Mouse (Mus musculus) B cell, adult 2 months (primary cell): ENCODE measurements at regions not wholly inside any gene's neighbourhood (a gene's known extent, or its start where the extent isn't known, plus 50 kb on each side); places are given as distances from the start of the nearest gene placed in this dataset.

Experiments
- DNase-seq, 2 experiments: peaks; one replicate each; pipeline ENCODE4 v3.0.0; 2022

DNA sequence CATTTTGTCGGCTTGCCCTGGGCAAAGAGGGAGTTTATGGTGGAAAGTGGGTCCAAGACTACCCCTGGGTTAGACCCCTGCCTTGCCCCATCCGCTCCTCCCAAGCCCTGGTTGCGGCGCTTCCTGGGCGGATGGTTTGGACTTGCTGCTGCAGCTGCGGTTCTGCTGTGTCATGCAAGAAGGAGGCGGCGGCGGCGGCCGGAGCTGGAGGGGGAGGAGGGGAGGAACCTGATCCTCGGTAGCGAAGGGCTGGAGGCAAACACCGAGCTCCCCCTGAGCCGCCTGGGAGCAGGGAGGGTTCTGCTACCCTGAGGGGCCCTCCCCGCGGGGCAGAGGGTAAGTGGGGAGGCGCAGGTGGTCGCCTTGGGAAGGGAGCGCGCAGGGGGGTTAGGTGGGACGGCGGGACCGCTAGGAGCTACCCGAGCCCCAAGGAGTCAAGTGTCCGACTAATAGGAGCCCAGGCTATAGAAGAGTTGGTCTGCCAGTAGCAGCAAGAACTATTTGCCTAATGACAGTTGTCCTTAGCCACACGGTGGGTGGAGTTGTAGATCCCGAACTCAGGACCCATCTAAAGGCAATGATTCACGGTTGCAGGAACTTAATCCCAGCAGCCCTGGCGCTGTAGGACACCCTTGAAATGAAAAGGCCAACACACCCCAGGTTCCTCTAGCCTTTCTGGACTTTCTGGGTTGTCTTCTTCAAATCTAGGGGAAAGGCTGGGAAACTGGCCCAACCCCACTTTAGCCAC lies 178.2 kb upstream of the Mkln1 start:
- peak; percentile 49 for DNase-seq

DNA sequence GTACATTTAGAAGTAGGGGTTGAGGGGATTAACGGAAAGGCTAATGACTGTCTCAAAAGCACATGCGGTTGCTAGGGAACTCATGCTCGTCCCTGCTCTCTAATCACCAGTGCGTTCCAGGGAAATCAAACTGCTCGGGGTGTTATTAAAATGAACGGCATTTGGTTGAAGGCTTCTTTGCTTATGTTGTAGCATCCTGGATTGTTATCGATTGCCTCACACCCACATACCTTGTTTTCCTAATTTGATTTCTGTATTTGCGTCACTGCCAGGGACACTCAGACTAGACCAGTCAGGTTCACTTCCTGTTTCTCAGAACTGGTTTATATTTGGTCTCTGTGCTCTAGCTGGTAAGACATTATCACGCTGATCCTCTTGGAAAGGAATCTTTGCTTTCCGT lies 177.0 kb upstream of the Mkln1 start:
- DNase-seq: peak; percentile 69 to 70

DNA sequence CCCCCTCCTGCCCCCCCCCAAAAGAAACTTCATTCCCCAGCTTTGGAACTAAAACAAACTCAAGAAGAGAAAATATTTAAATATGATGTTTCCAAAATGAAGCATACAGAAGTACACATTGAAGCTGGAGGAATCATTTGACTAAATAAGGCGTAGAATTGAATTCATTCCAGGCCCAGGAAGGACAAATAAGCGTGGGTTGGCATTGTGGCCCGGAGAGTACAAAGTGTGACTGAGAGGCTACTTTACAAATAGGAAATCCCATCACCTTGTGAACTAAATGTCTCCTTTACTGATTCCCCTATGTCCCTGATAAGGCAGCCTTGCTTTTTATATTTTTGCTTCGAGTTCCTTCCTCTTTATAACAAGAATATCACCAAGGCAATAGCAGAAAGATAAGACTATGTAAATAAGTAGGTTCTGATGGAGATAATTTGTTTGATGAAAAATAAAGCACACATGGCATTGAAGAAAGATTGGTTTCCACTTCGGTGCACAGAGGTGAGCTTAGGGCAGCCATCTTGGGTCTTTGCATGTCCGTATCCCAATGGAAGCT lies 176.4 kb upstream of the Mkln1 start:
- peak; percentile 21 to 36 for DNase-seq

- no peak for DNase-seq
Measured at GRCm38 (mm10) chr6:31227406-31227805, 171.1 kb upstream of the Mkln1 start.

DNA sequence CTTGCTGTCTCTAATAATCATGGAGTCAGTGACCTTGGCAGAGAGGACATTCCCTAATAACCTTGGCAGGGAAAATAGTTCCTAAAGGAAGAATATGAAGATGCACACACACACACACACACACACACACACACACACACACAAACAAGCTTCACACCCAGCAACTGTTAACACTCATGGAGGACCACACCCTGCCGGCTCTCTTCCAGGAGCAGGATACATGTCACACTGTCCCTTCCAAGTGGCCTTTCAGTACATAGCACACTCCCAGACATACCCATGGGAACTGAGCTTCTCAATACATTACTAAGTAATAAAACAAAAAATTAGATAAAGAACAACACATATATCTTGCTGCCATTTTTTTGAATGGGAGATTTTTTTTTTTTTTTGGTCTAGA lies 170.5 kb upstream of the Mkln1 start:
- DNase-seq: no peak

- DNase-seq: no peak
Measured at GRCm38 (mm10) chr6:31231821-31232220, 166.7 kb upstream of the Mkln1 start.

GRCm38 (mm10) chr6:31233252-31233993 lies 165.1 kb upstream of the Mkln1 start:
- peak; percentile 69 to 77 for DNase-seq

DNA sequence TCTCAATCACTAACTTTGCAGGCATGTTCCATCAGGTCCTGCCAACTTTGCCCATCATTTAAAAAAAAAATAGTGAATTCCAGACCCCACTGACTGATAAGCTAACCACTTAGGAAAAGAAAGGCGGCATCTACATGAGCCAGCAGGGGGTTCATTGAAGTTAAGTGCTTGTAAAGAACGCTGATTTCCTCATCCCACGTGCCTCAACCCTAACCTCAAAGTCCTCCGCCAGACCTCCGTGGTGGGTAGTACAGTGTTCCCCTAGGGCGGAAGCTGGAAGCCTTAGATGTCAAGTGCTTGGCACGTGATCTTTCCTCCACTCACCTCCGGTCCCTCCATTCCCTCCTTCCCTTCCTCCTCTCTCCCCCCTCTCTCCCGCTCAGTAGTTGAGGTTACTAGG lies 158.5 kb upstream of the Mkln1 start:
- no peak for DNase-seq

DNA sequence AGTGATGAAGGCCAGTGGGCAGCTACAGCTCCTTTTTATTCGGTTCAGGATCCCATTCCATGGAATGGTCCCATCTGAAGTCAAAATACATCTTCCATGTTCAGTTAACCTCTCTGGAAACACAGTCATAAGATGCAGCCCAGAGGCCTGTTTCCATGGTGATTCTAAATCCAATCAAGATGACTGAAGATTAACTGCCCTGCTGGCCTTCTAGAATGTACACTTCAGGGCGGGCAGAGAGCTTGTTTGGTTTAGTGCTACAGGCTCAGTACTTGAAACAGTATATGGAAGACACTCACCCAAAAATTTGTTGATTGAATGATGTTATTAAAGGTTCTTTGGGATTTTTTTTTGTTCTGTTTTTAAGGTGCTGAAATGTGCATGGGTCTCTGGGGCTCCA lies 148.0 kb upstream of the Mkln1 start:
- DNase-seq: no peak

- DNase-seq: no peak
Measured at GRCm38 (mm10) chr6:31253251-31253935, 145.1 kb upstream of the Mkln1 start.

- DNase-seq: no peak
Measured at GRCm38 (mm10) chr6:31260645-31261345, 137.7 kb upstream of the Mkln1 start.

GRCm38 (mm10) chr6:31261797-31262540 lies 136.6 kb upstream of the Mkln1 start:
- no peak for DNase-seq

DNA sequence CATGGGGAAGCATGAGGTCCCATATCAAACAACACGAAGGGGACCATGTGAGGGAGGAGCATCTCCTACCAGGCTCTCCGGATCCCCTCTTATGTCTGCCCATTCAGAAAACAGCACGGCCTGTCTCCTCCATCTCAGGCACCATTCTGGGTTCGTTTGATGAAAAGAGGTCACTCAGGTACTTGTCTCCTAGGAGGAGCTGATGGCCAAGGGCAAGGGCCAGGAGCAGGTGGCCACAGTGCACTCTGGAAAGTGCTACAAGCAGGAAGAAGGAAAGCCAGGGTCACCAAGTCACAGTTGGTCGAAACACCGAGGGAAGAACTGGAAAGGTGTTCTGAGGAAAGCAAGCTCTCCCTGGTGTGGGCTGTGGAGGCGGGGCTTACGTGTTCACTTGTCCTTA lies 135.9 kb upstream of the Mkln1 start:
- DNase-seq: no peak

DNA sequence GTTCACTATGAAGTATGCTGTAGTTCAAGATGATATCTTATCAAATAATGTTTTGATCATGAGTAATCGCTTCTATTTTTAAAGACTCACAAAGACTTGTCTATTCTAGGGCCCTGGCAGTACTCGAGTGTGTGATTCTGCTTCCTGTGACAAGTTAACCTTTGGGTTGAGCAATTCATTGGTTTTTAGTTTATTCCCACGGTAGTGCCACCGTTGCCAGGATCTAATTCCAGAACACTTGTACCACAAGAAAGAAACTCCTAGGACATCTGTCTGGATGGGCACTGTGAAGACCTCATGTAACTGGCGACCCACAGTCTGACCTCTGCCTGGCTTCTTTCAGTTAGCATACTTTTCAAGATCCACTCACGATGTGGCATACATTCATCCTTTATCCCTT lies 134.7 kb upstream of the Mkln1 start:
- DNase-seq: no peak

- no peak for DNase-seq
Measured at GRCm38 (mm10) chr6:31266441-31267040, 132.0 kb upstream of the Mkln1 start.

DNA sequence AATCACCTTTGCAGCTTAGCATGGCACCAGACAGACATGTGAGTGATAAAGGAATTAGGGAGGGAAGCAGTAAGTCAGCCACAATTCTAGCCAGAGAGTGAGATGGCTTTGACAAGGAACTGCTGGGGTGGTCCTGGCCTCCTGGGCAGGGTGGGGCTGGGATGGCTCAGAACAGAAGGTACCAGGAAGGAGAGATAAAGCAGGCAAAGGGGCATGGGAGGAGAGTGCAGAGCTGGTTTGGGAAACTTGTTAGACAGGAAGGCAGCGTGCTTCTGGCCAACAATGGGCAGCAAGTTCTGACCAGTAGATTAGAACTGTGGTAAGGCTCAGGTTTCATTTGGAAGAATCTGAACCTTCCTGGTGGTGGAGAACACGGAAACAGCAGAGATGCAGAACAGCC lies 130.5 kb upstream of the Mkln1 start:
- no peak for DNase-seq

DNA sequence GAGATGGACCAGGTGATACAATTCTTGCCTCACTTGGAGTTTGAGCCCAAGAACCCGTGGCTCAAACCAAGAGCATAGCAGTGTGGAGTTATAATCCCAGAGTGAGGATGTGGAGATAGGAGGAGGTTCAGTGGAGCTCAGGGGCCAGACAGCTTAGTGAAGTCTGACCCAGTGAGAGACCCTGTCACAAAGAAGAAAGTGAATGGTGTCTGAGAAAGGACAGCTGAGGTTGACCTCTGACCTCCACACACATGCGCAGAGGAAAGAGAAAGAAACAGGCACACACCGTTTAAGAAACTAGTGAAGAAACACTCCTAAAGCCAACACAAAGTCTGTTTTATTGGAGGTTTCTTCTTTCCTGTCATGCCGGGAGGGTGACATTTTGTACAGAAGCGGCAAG lies 124.7 kb upstream of the Mkln1 start:
- DNase-seq: no peak

GRCm38 (mm10) chr6:31274236-31274635 lies 124.3 kb upstream of the Mkln1 start:
- DNase-seq: no peak

DNA sequence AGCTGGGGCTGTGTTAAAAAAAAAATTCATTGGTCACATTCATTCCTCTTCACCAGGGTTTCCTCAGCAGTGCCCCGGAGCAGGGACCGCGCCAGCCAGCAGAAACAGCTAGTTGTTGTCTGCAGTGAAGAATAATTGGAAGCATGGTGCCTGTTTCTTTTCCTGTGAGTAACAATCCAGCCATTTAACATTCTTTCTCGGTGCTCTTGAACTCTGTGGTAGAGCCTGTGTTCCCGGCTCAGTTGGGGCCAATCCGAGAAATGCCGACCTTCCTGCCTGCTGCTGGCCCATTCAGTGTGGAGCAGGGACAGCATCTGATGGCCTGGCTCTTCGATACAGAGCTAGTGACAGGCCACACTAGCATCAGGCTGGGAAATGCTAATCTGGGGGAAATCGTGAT lies 120.7 kb upstream of the Mkln1 start:
- DNase-seq: no peak

DNA sequence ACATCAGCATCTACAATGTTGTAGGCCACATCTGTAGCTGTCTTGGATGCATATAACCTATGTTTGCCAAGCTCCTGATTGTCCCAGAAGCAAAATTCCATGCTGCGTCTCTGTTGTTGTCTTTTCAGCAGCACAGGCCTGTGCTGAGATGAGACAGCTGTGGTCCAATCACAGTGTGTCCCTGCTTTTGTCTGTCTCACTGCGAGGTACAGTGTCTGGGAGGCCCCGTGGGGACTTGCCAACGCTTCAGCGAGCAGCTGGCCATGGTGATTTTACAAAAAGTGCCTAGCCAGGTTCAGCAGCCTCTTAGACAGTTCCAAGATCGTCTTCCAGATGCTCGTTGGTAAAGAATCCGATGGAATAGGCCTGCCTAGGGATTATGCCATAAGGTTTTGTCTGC lies 114.6 kb upstream of the Mkln1 start:
- DNase-seq: peak in 1 of 2 experiments; percentile 2

GRCm38 (mm10) chr6:31284390-31284789 lies 114.1 kb upstream of the Mkln1 start:
- DNase-seq: peak; percentile 10 to 12

DNA sequence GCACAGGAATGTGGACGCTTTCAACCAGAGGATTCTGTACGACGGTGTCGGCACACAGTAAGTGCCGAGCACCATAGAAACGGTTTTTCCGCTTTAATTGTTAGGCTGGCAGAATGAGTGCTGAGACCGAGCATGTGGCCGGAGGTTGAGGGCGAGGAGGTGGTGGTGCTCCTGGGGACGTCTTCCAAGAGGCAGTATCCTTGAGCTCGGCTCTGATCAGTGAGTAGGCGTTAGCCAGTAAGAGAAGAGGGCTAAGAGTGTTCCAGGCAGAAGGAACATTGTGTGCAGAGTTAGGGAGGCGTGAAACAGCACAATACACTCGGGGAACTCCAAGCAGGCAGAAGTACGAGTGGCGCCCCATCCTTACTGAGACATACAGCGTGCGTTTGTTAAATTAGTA lies 113.5 kb upstream of the Mkln1 start:
- DNase-seq: no peak
